Mouse (Mus musculus) kidney, adult 2 months (tissue): ENCODE measurements at regions not wholly inside any gene's neighbourhood (a gene's known extent, or its start where the extent isn't known, plus 50 kb on each side); places are given as distances from the start of the nearest gene placed in this dataset.

Source experiments
- DNase-seq: peaks from one replicate; pipeline ENCODE4 v3.0.0; 2021
- H3K27ac ChIP-seq: fragments of 200-500 bp; 2 replicates; pipeline ENCODE4 v1.5.1; 2012; ENCODE audit warnings: low read depth, low read length, control low read depth, inconsistent platforms; ENCODE audit not compliant: insufficient read depth
- H3K27me3 ChIP-seq: fragments of 200-500 bp; replicated peaks from 2 replicates; pipeline ENCODE4 v1.6.1; 2012; ENCODE audit warnings: mild to moderate bottlenecking, moderate library complexity, low read length, inconsistent platforms; ENCODE audit not compliant: control insufficient read depth, insufficient read depth
- H3K36me3 ChIP-seq: fragments of 200-500 bp; 2 replicates; pipeline ENCODE4 v1.6.1; 2012; ENCODE audit warnings: mild to moderate bottlenecking, moderate library complexity, low read length, inconsistent platforms; ENCODE audit not compliant: control insufficient read depth, insufficient read depth
- H3K4me1 ChIP-seq: fragments of 200-500 bp; 2 replicates; pipeline ENCODE4 v1.6.1; 2011; ENCODE audit warnings: low read length; ENCODE audit not compliant: control insufficient read depth, insufficient read depth
- H3K4me3 ChIP-seq: fragments of 200-500 bp; 2 replicates; pipeline ENCODE4 v1.5.1; 2011; ENCODE audit warnings: mild to moderate bottlenecking, low read depth, low read length, control low read depth; ENCODE audit not compliant: insufficient read depth
- CTCF ChIP-seq: fragments of 200-500 bp; conservative IDR thresholded peaks from 2 replicates; pipeline ENCODE4 v1.5.1; 2011; ENCODE audit warnings: low read depth, mild to moderate bottlenecking, control low read depth, low read length, moderate library complexity, mixed read lengths; ENCODE audit not compliant: insufficient read depth, insufficient read length
- POLR2A ChIP-seq: fragments of 200-500 bp; IDR thresholded peaks from one replicate; pipeline ENCODE4 v1.6.1; 2011; ENCODE audit warnings: low read depth, low read length, control low read depth
- WGBS: fragments of 180-500 bp; shearing (Covaris S2); methylation state at CpG from one replicate; pipeline ENCODE4 v1.1.7; 2018; 5-methylcytosine and 5-hydroxymethylcytosine counted together

DNA sequence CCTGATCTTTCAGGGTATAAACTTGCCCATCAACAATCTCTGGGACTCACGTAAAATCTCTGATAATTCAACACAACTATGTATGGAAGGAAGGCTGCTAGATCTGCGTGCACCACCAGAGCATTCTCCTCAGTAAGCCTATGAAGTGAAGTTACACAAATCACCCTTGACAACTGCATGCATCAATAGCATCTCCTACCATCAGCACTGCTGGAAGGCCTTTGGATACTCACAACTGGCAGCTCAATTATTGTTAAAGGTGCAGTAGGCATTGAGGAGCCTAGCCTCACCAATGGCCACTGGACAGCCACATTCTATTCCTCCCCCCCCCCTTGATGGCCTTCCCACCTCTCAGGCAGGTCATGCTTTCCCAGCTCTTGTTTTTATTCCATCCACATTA lies 64.9 kb upstream of the Kctd3 start:
- H3K4me1 ChIP-seq: no peaks in the 10 kb centered on the region
- TF ChIP-seq POLR2A: no peak
- no peak for TF ChIP-seq CTCF
- H3K4me3 ChIP-seq: no peak overlapping the region
- H3K36me3 ChIP-seq: no peaks in the 10 kb centered on the region
- H3K27me3 ChIP-seq: no peaks in the 10 kb centered on the region
- DNase-seq: no peak
- H3K27ac ChIP-seq: no peak overlapping the region
- WGBS: 80% methylated on average over 2 of the region's 2 CpGs

GRCm38 (mm10) chr1:189068204-189068603 lies 60.6 kb upstream of the Kctd3 start:
- no peak overlapping the region for H3K4me3 ChIP-seq
- H3K36me3 ChIP-seq: no peaks in the 10 kb centered on the region
- TF ChIP-seq CTCF: no peak
- TF ChIP-seq POLR2A: no peak
- 69% methylated on average over 3 of the region's 3 CpGs for WGBS
- H3K27ac ChIP-seq: no peak overlapping the region
- no peaks in the 10 kb centered on the region for H3K4me1 ChIP-seq
- H3K27me3 ChIP-seq: no peaks in the 10 kb centered on the region
- DNase-seq: no peak

DNA sequence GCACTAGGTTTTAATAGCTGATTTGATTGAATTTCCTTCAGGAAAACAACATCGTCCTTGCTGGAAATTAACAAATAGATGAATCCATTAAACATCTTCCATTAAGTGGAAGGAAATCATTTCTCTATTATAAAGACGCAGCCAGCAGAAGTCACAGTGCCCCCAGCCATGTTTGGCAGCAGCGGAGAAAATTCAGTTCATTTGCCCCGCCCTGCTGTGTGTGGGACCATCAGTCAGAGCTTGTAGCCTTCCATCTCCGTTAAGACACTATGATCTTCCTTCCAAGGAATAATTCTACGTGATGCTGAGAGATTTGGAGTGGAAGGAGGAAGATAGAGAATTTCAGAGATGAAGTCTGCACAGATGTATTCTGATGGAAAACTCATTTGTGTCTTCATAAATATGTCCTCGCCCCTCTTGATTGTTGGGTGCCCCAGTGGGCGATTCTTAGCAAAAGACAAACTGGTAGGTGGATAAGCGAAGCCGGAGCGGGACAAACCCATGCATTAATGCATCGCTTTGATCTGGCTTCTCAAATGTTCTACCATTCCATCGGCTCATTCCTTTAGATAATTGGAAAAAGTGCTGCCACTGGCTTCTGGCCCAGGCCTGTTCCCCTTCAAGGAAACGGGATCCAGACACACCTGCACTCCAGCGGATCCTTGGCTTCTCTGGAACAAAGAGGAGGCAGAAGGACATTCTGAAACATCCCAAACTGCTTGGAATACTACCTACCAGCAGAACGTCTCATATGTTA lies 59.7 kb upstream of the Kctd3 start:
- no peak overlapping the region for H3K27ac ChIP-seq
- no peak for DNase-seq
- no peak for TF ChIP-seq CTCF
- H3K4me1 ChIP-seq: no peaks in the 10 kb centered on the region
- no peaks in the 10 kb centered on the region for H3K27me3 ChIP-seq
- no peak overlapping the region for H3K4me3 ChIP-seq
- 84% methylated on average over 16 of the region's 16 CpGs for whole genome bisulfite sequencing
- H3K36me3 ChIP-seq: no peaks in the 10 kb centered on the region

DNA sequence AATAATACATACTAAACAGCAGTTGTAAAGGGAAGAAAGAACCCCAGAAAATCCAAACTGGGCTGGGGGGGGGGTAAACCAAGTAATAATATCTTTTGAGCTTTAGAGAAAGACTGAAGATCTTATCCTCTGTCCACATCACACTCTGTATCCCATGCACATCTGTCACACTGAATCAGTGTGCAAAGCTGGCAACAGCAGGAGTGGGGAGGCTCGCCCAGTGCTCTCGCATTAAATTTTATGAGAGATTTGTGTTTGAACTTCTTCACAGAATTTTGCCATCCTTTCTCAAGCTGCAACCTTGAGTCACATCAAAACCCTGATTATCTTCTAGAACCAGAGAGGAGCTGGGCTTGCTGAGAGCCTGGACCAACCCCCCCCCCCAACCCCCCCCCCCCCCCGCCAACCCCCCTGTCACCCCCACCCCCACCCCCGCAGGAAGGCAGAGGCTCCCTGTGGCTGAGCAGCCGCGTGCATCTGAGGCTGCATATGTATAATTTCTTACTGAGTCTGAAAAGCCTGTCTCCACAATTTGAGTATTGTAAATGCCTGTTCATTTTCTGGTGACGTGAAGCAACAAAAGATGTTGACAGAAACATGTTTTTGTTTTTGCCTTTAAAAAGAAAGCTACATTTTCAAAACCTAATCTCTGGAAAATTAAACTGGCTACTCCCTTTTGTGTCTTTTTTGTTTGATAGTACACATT lies 59.0 kb upstream of the Kctd3 start:
- Histone ChIP-seq H3K4me3 (no peak overlapping the region), H3K27ac (no peak overlapping the region), H3K4me1 (no peaks in the 10 kb centered on the region), H3K36me3 (no peaks in the 10 kb centered on the region), H3K27me3 (no peaks in the 10 kb centered on the region)
- no peak for DNase-seq
- TF ChIP-seq POLR2A (no peak), CTCF (no peak)
- 45% methylated on average over 7 of the region's 7 CpGs for WGBS

DNA sequence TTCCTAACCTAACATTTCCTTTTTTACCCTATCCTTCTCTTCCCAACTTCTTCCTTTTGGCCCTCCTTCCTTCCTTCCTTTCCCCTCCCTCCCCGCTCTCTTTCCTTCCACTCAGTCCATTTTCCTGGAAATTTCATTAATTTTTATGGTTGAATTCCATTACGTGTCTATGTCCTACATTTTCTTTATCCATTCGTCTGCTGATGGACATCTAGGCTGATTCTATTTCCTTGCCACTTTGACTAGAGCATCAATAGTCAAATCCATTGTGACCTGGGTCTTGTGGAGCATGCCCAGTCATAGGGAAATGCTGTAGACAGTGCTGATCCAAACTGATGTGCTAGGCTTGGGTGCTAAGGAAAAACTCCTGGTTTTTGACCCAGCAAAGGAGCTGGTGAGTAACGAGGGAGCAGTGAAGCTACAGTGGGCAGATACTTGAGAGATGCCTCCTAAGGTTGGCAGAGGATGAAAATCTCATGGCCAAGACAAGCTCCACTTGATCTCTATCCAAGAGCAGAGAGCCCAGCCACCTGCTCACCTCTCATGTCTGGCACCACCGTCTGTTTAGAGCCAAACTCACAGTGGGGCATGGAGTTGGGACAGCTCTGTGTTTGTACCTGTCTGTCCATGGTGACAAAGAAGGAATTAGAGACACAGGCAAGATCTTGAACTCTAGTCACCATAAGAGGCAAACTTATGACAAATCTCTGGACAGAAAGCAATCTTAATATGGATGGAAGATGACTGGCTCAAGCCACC lies 57.7 kb upstream of the Kctd3 start:
- H3K27ac ChIP-seq: no peak overlapping the region
- WGBS: 80% methylated on average over 5 of the region's 5 CpGs
- DNase-seq: no peak
- TF ChIP-seq CTCF: no peak
- no peak for TF ChIP-seq POLR2A
- H3K4me1 ChIP-seq: no peaks in the 10 kb centered on the region
- no peak overlapping the region for H3K4me3 ChIP-seq
- H3K27me3 ChIP-seq: no peaks in the 10 kb centered on the region
- H3K36me3 ChIP-seq: no peaks in the 10 kb centered on the region

GRCm38 (mm10) chr1:189064629-189065028 lies 57.0 kb upstream of the Kctd3 start:
- H3K4me1 ChIP-seq: no peaks in the 10 kb centered on the region
- H3K4me3 ChIP-seq: no peak overlapping the region
- TF ChIP-seq CTCF: no peak
- TF ChIP-seq POLR2A: no peak
- no peaks in the 10 kb centered on the region for H3K27me3 ChIP-seq
- H3K27ac ChIP-seq: no peak overlapping the region
- no peak for DNase-seq
- WGBS: 93% methylated on average over 4 of the region's 4 CpGs
- H3K36me3 ChIP-seq: no peaks in the 10 kb centered on the region

DNA sequence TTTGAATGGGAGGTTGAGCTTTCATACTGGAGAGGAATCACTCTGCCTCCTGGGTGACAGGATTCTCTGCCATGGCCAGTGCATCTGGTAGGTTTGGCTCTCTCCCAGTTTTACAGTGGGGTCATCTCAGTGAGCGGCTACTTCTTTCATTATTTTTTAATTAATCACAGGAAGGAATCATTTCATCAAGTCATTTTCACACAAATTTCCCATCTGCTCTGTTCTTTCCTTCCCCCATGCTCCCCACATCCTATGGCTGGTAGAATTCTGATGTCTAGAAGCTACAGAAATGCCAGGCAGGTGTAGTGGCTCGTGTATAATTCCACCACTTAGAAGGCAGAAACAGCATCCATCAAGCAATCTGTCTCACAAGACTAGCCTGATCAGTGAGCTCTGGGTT lies 56.1 kb upstream of the Kctd3 start:
- no peak overlapping the region for H3K27ac ChIP-seq
- no peak overlapping the region for H3K4me3 ChIP-seq
- no peaks in the 10 kb centered on the region for H3K27me3 ChIP-seq
- WGBS: 60% methylated on average over 2 of the region's 2 CpGs
- H3K4me1 ChIP-seq: no peaks in the 10 kb centered on the region
- TF ChIP-seq POLR2A: no peak
- TF ChIP-seq CTCF: no peak
- H3K36me3 ChIP-seq: no peaks in the 10 kb centered on the region
- DNase-seq: no peak
